Mouse (Mus musculus) limb, embryonic 10.5 days (tissue): ENCODE results near the gene Dlec1. TPM values are rescaled to one million over a fixed set of nuclear protein-coding genes. Genes with fewer than 3 reads are reported as not detected.
A peak's percentile ranks its signal among the peaks of the same experiment; 100 is the strongest.

Source experiments
- DNase-seq: peaks from one replicate; pipeline ENCODE4 v3.0.0-alpha.2; 2017; ENCODE audit warnings: low spot score
- H3K27ac ChIP-seq: fragments of 300-500 bp; sonication (generic); 2 replicates; pipeline ENCODE4 v1.5.1; 2016; ENCODE audit warnings: mild to moderate bottlenecking
- H3K27me3 ChIP-seq: fragments of 300-500 bp; sonication (generic); 2 replicates; pipeline ENCODE4 v1.6.1; 2016; ENCODE audit warnings: low read depth, mild to moderate bottlenecking; ENCODE audit not compliant: poor library complexity, severe bottlenecking
- H3K36me3 ChIP-seq: fragments of 300-500 bp; sonication (generic); 2 replicates; pipeline ENCODE4 v1.6.1; 2016; ENCODE audit warnings: mild to moderate bottlenecking, moderate library complexity
- H3K4me1 ChIP-seq: fragments of 300-500 bp; sonication (generic); 2 replicates; pipeline ENCODE4 v1.6.1; 2016
- H3K4me3 ChIP-seq: fragments of 300-500 bp; sonication (generic); 2 replicates; pipeline ENCODE4 v1.5.1; 2016; ENCODE audit warnings: mild to moderate bottlenecking, moderate library complexity
- H3K9me3 ChIP-seq: fragments of 300-500 bp; sonication (generic); replicated peaks from 2 replicates; pipeline ENCODE4 v1.6.1; 2016; ENCODE audit warnings: mild to moderate bottlenecking
- WGBS: fragments of 180-500 bp; shearing (Covaris S2); methylation state at CpG from one replicate; pipeline ENCODE4 v1.1.7; 2016; 5-methylcytosine and 5-hydroxymethylcytosine counted together
- polyA plus RNA-seq: library from polyadenylated mRNA; unstranded; fragments of >200 nt; fragmentation: Nextera tagmentation; extraction: Ambion mirVana; gene quantifications from 2 replicates; pipeline ENCODE4 v1.2.1, GENCODE M21; 2016

Gene Dlec1
- polyA plus RNA-seq, 1 experiment from 2014 or later: 1.0 TPM

- Histone ChIP-seq H3K4me1 (peaks cover 21% of the 10 kb centered on the region), H3K27me3 (no peaks in the 10 kb centered on the region), H3K9me3 (no peaks in the 10 kb centered on the region), H3K36me3 (no peaks in the 10 kb centered on the region), H3K27ac (peak overlapping the region; percentile 2; the same call in 1 of the 2 replicates), H3K4me3 (no peak overlapping the region)
- DNase-seq: no peak
- 88% methylated on average over 18 of the region's 18 CpGs for WGBS
Observed at GRCm38 (mm10) chr9:119122596-119123369, 20.5 kb downstream of the Dlec1 start.

- no peak for DNase-seq
Observed at GRCm38 (mm10) chr9:119128436-119129181, 26.3 kb downstream of the Dlec1 start.

GRCm38 (mm10) chr9:119130692-119131091, 28.4 kb downstream of the Dlec1 start:
- Histone ChIP-seq H3K4me1 (peaks cover 12% of the 10 kb centered on the region), H3K9me3 (no peaks in the 10 kb centered on the region), H3K27ac (no peak overlapping the region), H3K27me3 (no peaks in the 10 kb centered on the region), H3K36me3 (no peaks in the 10 kb centered on the region), H3K4me3 (no peak overlapping the region)
- 57% methylated on average over 5 of the region's 5 CpGs for WGBS
- DNase-seq: no peak

More at GRCm38 (mm10) chr9:119128436-119129181, 26.3 kb downstream of the Dlec1 start:
- Histone ChIP-seq H3K9me3 (no peaks in the 10 kb centered on the region), H3K27me3 (no peaks in the 10 kb centered on the region), H3K36me3 (no peaks in the 10 kb centered on the region), H3K4me3 (no peak overlapping the region), H3K4me1 (peaks cover 16% of the 10 kb centered on the region), H3K27ac (no peak overlapping the region)
- WGBS: 80% methylated on average over 12 of the region's 12 CpGs

DNA sequence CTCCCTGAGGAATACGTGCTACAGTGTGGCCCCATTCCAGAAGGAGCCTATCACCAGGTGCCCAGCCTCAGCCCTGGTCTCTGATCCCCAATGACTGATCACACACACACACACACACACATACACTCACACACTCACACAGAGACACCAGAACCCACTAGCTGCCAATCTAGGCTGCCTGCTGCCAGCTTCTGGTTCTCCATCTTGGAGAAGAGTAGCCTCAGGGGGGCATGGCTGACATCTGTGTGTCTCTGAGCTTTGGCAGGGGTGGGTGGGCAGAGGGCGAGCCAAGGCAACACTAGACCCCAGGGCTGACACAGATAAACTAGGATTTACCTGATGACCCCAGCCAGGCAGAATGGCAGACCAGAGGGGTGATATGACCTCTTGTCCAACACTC, 36.6 kb downstream of the Dlec1 start:
- Histone ChIP-seq H3K36me3 (no peaks in the 10 kb centered on the region), H3K9me3 (no peaks in the 10 kb centered on the region), H3K27ac (no peak overlapping the region), H3K4me1 (no peaks in the 10 kb centered on the region), H3K4me3 (no peak overlapping the region), H3K27me3 (no peaks in the 10 kb centered on the region)
- DNase-seq: no peak
- 94% methylated on average over 2 of the region's 2 CpGs for WGBS

DNA sequence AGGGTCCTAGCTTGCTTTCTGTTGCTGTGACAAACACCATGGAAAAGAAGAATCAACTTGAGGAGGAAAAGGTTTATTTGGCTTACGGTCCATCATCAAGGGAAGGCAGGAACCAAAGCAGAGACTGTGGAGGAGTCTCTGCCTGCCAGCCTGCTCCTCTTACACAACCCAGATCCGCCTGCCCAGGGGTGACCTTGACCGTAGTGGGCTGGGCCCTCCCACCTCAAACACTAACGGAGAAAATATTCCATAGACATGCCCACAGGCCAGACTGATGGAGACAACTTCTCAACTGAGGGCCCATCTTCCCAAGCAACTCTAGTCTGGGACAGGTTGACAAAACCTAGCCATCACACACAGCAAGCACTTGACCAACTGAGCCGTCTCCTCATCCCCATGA, 39.8 kb downstream of the Dlec1 start:
- DNase-seq: no peak
- Histone ChIP-seq H3K4me3 (no peak overlapping the region), H3K9me3 (no peaks in the 10 kb centered on the region), H3K27ac (no peak overlapping the region), H3K36me3 (no peaks in the 10 kb centered on the region), H3K27me3 (no peaks in the 10 kb centered on the region), H3K4me1 (no peaks in the 10 kb centered on the region)
- 89% methylated on average over 5 of the region's 5 CpGs for WGBS

- Histone ChIP-seq H3K4me1 (no peaks in the 10 kb centered on the region), H3K36me3 (no peaks in the 10 kb centered on the region), H3K27me3 (no peaks in the 10 kb centered on the region), H3K4me3 (no peak overlapping the region), H3K27ac (no peak overlapping the region), H3K9me3 (no peaks in the 10 kb centered on the region)
- no peak for DNase-seq
- 74% methylated on average over 9 of the region's 9 CpGs for WGBS
Observed at GRCm38 (mm10) chr9:119143372-119143771, 41.1 kb downstream of the Dlec1 start.

DNA sequence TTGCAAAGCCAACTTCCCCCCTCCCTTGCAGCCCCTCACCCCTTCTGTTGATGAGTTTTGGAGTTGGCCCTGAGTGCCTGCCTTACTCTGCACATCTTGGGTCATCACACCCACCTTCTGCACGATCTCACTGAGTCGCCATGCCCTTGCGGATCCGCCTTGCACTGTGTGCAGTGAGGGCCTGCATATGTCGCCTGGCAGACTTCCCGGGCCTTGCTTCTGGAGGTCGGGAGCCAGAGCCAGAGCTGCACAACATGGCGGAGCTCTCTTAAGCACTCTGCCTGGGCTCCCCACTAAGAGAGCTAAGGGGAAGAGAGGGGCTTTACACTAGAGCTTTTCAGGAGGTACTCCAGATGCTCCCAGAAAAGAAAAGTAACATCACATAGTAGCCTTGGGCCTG, 42.4 kb downstream of the Dlec1 start:
- 90% methylated on average over 8 of the region's 8 CpGs for WGBS
- H3K4me3 ChIP-seq: no peak overlapping the region
- H3K36me3 ChIP-seq: no peaks in the 10 kb centered on the region
- H3K4me1 ChIP-seq: no peaks in the 10 kb centered on the region
- no peak overlapping the region for H3K27ac ChIP-seq
- H3K9me3 ChIP-seq: no peaks in the 10 kb centered on the region
- DNase-seq: no peak
- H3K27me3 ChIP-seq: no peaks in the 10 kb centered on the region

- H3K4me1 ChIP-seq: no peaks in the 10 kb centered on the region
- H3K4me3 ChIP-seq: no peak overlapping the region
- no peak for DNase-seq
- no peaks in the 10 kb centered on the region for H3K9me3 ChIP-seq
- no peaks in the 10 kb centered on the region for H3K27me3 ChIP-seq
- H3K27ac ChIP-seq: no peak overlapping the region
- 72% methylated on average over 10 of the region's 10 CpGs for WGBS
- no peaks in the 10 kb centered on the region for H3K36me3 ChIP-seq
Observed at GRCm38 (mm10) chr9:119145137-119145536, 42.9 kb downstream of the Dlec1 start.

- Histone ChIP-seq H3K4me1 (no peaks in the 10 kb centered on the region), H3K27me3 (no peaks in the 10 kb centered on the region), H3K36me3 (no peaks in the 10 kb centered on the region), H3K9me3 (no peaks in the 10 kb centered on the region), H3K4me3 (no peak overlapping the region), H3K27ac (no peak overlapping the region)
- no peak for DNase-seq
- WGBS: 74% methylated on average over 6 of the region's 6 CpGs
Observed at GRCm38 (mm10) chr9:119145638-119146037, 43.4 kb downstream of the Dlec1 start.

DNA sequence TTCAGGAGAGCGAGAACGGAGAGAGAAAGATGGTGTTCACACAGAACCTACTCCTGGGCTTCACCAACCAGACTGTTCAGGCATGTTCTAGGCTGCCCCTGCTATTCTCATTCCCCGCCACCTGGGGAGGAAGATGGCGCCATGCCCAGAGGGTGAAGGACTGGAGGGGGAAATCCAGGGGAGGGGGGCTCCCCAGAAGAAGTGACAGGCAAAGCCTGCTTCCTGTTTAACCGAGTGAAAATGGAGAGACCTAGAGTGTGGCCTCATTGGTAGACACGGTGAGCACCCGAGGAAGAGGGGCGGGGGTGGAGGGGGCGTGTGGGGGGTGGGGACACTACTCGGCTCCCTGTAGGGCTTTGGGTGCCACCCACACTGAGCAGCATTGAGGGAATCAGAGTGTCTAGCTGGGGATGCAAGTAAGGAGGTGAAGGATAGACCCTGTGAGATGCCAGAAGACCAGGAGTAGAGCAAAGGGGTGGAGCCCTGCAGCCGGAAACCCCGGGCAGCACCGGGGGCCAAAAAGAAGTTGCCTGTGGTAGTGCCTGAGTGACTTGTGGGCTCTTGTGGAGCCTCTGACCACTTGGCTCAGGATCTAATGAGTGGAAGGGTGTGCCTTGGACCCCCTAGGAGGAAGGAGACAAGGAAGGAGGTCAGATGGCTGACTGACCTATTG, 44.0 kb downstream of the Dlec1 start:
- Histone ChIP-seq H3K4me1 (no peaks in the 10 kb centered on the region), H3K4me3 (no peak overlapping the region), H3K9me3 (no peaks in the 10 kb centered on the region), H3K27ac (no peak overlapping the region), H3K27me3 (no peaks in the 10 kb centered on the region), H3K36me3 (no peaks in the 10 kb centered on the region)
- DNase-seq: no peak
- WGBS: 77% methylated on average over 13 of the region's 13 CpGs

GRCm38 (mm10) chr9:119149601-119150000, 47.3 kb downstream of the Dlec1 start:
- Histone ChIP-seq H3K36me3 (no peaks in the 10 kb centered on the region), H3K4me3 (no peak overlapping the region), H3K4me1 (no peaks in the 10 kb centered on the region), H3K9me3 (no peaks in the 10 kb centered on the region), H3K27ac (no peak overlapping the region), H3K27me3 (no peaks in the 10 kb centered on the region)
- DNase-seq: peak; percentile 89
- WGBS: 22% methylated on average over 5 of the region's 5 CpGs

- H3K9me3 ChIP-seq: no peaks in the 10 kb centered on the region
- no peak for DNase-seq
- WGBS: 71% methylated on average over 2 of the region's 2 CpGs
- no peak overlapping the region for H3K4me3 ChIP-seq
- H3K27ac ChIP-seq: no peak overlapping the region
- peaks cover 4% of the 10 kb centered on the region for H3K4me1 ChIP-seq
- peaks cover 21% of the 10 kb centered on the region for H3K27me3 ChIP-seq
- H3K36me3 ChIP-seq: no peaks in the 10 kb centered on the region
Observed at GRCm38 (mm10) chr9:119151751-119152150, 49.5 kb downstream of the Dlec1 start.

GRCm38 (mm10) chr9:119155416-119155815, 53.1 kb downstream of the Dlec1 start:
- H3K4me3 ChIP-seq: no peak overlapping the region
- 81% methylated on average over 8 of the region's 8 CpGs for WGBS
- no peak overlapping the region for H3K27ac ChIP-seq
- no peak for DNase-seq
- peaks cover 42% of the 10 kb centered on the region for H3K27me3 ChIP-seq
- peaks cover 6% of the 10 kb centered on the region for H3K4me1 ChIP-seq
- no peaks in the 10 kb centered on the region for H3K36me3 ChIP-seq
- H3K9me3 ChIP-seq: no peaks in the 10 kb centered on the region
